Mouse (Mus musculus) c-Kit-positive CD71-positive TER-119-negative erythroid progenitor cells, embryonic 14.5 days (primary cell): ENCODE measurements around the gene Ccar1.
"Not testable (repeated sequence)": the region's sequence is repeated elsewhere in the genome, so short reads cannot be mapped to it uniquely, and the experiment has no call there.

Experiments
- DNase-seq: peaks from one replicate; pipeline ENCODE4 v3.0.0-alpha.2; 2013; ENCODE audit warnings: low read depth

Gene Ccar1

GRCm38 (mm10) chr10:62724936-62725335 lies 67.2 kb downstream of the Ccar1 start:
- no peak for DNase-seq

GRCm38 (mm10) chr10:62722701-62723100 lies 69.4 kb downstream of the Ccar1 start:
- DNase-seq, result no peak

GRCm38 (mm10) chr10:62720574-62720973 lies 71.5 kb downstream of the Ccar1 start:
- not testable (repeated sequence) for DNase-seq

- no peak for DNase-seq
Measured at GRCm38 (mm10) chr10:62713457-62713856, 78.6 kb downstream of the Ccar1 start.

GRCm38 (mm10) chr10:62703579-62703978 lies 88.5 kb downstream of the Ccar1 start:
- no peak for DNase-seq

- no peak for DNase-seq
Measured at GRCm38 (mm10) chr10:62702436-62702835, 89.7 kb downstream of the Ccar1 start.
